In the genomic region with DNA sequence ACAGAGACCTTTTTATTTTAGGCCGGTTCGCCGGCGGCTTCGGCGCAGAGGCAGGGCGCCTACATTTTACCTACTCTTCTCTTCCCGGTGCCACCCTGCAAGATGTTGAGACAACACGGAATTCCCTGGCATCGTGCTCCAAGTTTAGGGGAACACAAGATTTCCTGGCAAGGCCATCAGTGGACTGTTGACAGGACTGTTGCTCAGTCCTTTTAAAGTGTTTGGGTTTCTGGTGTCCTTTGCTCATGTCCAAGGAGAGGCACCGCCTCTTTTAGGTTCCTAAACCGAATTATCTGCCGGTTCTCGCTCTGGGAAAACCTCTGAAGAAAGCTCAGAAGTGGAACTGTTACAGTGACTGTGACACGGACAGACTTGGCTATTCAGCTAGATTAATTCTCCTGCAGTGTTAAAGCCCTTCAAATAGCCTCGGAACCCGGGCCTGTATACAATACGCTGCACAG, we compare ENCODE assay signal across 8 mouse cellular contexts. TPM values are rescaled to one million over a fixed set of nuclear protein-coding genes. Genes with fewer than 3 reads are reported as not detected.
DNase-seq lines count a peak whose midpoint lies in the region; ATAC-seq and TF ChIP-seq lines count a peak whose summit lies in the region.

No protein-coding gene starts in this region.

- no peaks in the 10 kb centered on the region; the same call in 1 of the 2 replicates for H3K36me3 ChIP-seq in forebrain, embryonic 10.5 days (replicated peaks)
- H3K36me3 ChIP-seq in hindbrain, embryonic 11.5 days (ENCODE audit: control insufficient read depth, insufficient read depth, low read length): no peaks in the 10 kb centered on the region
- no peaks in the 10 kb centered on the region for H3K36me3 ChIP-seq in lung, embryonic 15.5 days

- no peak for TF ChIP-seq POLR2A in lung, adult 2 months (IDR thresholded peaks at IDR 0.05; ENCODE audit: borderline replicate concordance, extremely low read depth, low read depth, low read length)

- no peak; the same call in 1 of the 2 replicates for ATAC-seq in hindbrain, embryonic 11.5 days (ENCODE audit: low FRiP score)
- ATAC-seq in lung, embryonic 15.5 days (ENCODE audit: borderline replicate concordance, extremely low read depth, low FRiP score, low TSS enrichment): no peak

- peak; percentile 50 for DNase-seq in lung, adult 2 months
- DNase-seq in lung, postnatal 4 days: no peak
- peak; percentile 49 for DNase-seq in forebrain, embryonic 10.5 days (ENCODE audit: extremely low spot score, low spot score)
- peak; percentile 58 for DNase-seq in hindbrain, embryonic 11.5 days (ENCODE audit: low spot score)
- DNase-seq in thymus, postnatal 4 days: no peak
- DNase-seq in cerebellum, adult 11-12 months: no peak
- DNase-seq in left cerebral cortex, adult 18-20 months (ENCODE audit: low spot score in 2 of 2): no peak

- no peaks in the 10 kb centered on the region for H3K9me3 ChIP-seq in forebrain, embryonic 10.5 days
- H3K9me3 ChIP-seq in hindbrain, embryonic 11.5 days (ENCODE audit: control insufficient read depth, low read length): no peaks in the 10 kb centered on the region
- no peaks in the 10 kb centered on the region for H3K9me3 ChIP-seq in lung, embryonic 15.5 days

- peak overlapping the region; percentile 93 for H3K27ac ChIP-seq in forebrain, embryonic 10.5 days
- H3K27ac ChIP-seq in hindbrain, embryonic 11.5 days (ENCODE audit: low read depth, low read length): 0 out of 2 replicates have a peak overlapping the region, but pooled peaks have one; percentile 14
- peak overlapping the region; percentile 98 for H3K27ac ChIP-seq in lung, embryonic 15.5 days

- no peak for TF ChIP-seq CTCF in lung, adult 2 months (IDR thresholded peaks at IDR 0.05; ENCODE audit: insufficient read depth, low read length)

- 5% methylated on average over 18 of the region's 18 CpGs for WGBS in lung, adult 2 months
- under 1% methylated on average over 18 of the region's 18 CpGs for WGBS in forebrain, embryonic 10.5 days
- whole genome bisulfite sequencing in hindbrain, embryonic 11.5 days: under 1% methylated on average over 18 of the region's 18 CpGs
- WGBS in lung, embryonic 15.5 days: 3% methylated on average over 18 of the region's 18 CpGs

- H3K27me3 ChIP-seq in forebrain, embryonic 10.5 days (ENCODE audit: poor library complexity, severe bottlenecking): peaks cover 85% of the 10 kb centered on the region
- H3K27me3 ChIP-seq in hindbrain, embryonic 11.5 days (ENCODE audit: control insufficient read depth, insufficient read depth, low read length): peaks cover 36% of the 10 kb centered on the region
- H3K27me3 ChIP-seq in lung, embryonic 15.5 days: peaks cover 44% of the 10 kb centered on the region

- peak overlapping the region; percentile 69 for H3K4me3 ChIP-seq in lung, adult 2 months (replicated peaks; ENCODE audit: extremely low read depth, low read depth, low read length)
- peak overlapping the region; percentile 69 for H3K4me3 ChIP-seq in forebrain, embryonic 10.5 days
- H3K4me3 ChIP-seq in hindbrain, embryonic 11.5 days (ENCODE audit: low read depth, low read length): peak overlapping the region; percentile 56
- peak overlapping the region; percentile 63 for H3K4me3 ChIP-seq in lung, embryonic 15.5 days

- peak overlapping the region; percentile 73 for H3K9ac ChIP-seq in hindbrain, embryonic 11.5 days (ENCODE audit: low read depth, low read length)
- peak overlapping the region; percentile 76 for H3K9ac ChIP-seq in lung, embryonic 15.5 days

- peak overlapping the region; percentile 76 for H3K4me2 ChIP-seq in hindbrain, embryonic 11.5 days (replicated peaks; ENCODE audit: low read depth, low read length)
- H3K4me2 ChIP-seq in lung, embryonic 15.5 days: peak overlapping the region; percentile 91

- peaks cover 19% of the 10 kb centered on the region for H3K4me1 ChIP-seq in lung, adult 2 months (ENCODE audit: control insufficient read depth, insufficient read depth, low read length)
- H3K4me1 ChIP-seq in forebrain, embryonic 10.5 days: peaks cover 54% of the 10 kb centered on the region
- peaks cover 18% of the 10 kb centered on the region for H3K4me1 ChIP-seq in hindbrain, embryonic 11.5 days (replicated peaks; ENCODE audit: control insufficient read depth, insufficient read depth, low read length)
- peaks cover 60% of the 10 kb centered on the region for H3K4me1 ChIP-seq in lung, embryonic 15.5 days

RNA-seq across cellular contexts. Expression of gene Tril, which starts 0.4 kb away (rescaled TPM):
- polyA plus RNA-seq in lung, adult 2 months (2012; rRNA removed): 27.0 and 28.6 TPM in 2 replicates
- polyA plus RNA-seq in forebrain, embryonic 10.5 days (2016; fragmentation: Nextera tagmentation; extraction: Ambion mirVana): 36.5 and 41.6 TPM in 2 replicates
- 14.6 and 17.0 TPM in 2 replicates for polyA plus RNA-seq in hindbrain, embryonic 11.5 days (2014; fragmentation: Nextera tagmentation; extraction: Ambion mirVana)
- polyA plus RNA-seq in lung, embryonic 15.5 days (2015; fragmentation: Nextera tagmentation; extraction: Ambion mirVana): 48.4 and 50.7 TPM in 2 replicates
- total RNA-seq in left cerebral cortex, adult 18-20 months (2021): 10 to 100 TPM; 33.0 to 33.6 TPM

Comparison
In these comparisons a context has a peak if more than half of its experiments do, and no peak if none do; other contexts are left out.
1. DNase-seq: peak in lung, adult 2 months (single experiment), forebrain, embryonic 10.5 days (single experiment) and hindbrain, embryonic 11.5 days (single experiment); none in lung, postnatal 4 days (0 of 2), thymus, postnatal 4 days (single experiment), cerebellum, adult 11-12 months (single experiment) and left cerebral cortex, adult 18-20 months (0 of 2).
2. H3K27ac ChIP-seq: peak in every context shown above with its lines; median percentile 98 in lung, embryonic 15.5 days; 93 in forebrain, embryonic 10.5 days; 14 in hindbrain, embryonic 11.5 days.
3. Peak in every context shown above with its lines, with median percentiles within 50 percentile points of each other: H3K4me3 ChIP-seq.